Mouse (Mus musculus): Measurements from ENCODE around the gene Gm21760. TPM values are rescaled to one million over a fixed set of nuclear protein-coding genes. Genes with fewer than 3 reads are reported as not detected.
"Not testable (repeated sequence)": the region's sequence is repeated elsewhere in the genome, so short reads cannot be mapped to it uniquely, and the experiment has no call there.

Gene Gm21760
- not detected in 2 replicates for polyA plus RNA-seq (2016; fragmentation: Nextera tagmentation; extraction: Ambion mirVana)

DNA sequence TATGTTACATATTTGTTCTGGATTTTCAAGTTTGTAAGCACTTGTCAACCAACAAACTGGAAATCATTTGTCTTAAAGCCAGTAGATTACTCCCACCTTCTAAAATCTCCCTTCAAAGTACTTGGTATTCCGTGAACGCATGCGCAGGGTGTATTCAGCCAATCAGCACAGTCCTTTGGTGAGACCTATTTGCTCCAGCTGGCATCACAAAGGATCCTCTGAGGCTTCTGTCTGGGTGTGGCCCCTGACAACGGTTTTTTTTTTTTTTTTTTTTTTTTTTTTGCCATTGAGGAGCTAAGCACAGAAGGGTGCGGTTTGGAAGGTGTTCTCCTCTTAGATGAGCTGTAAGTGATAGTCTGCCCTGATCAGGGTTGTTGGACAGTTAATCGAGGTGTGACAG lies at the start of gene Gm21760:
Gene Gm21760 (plus strand): TSS at position 301 of the 400 bp plus-strand sequence.
- H3K9ac ChIP-seq (replicated peaks); H3K27me3 ChIP-seq; H3K4me2 ChIP-seq (replicated peaks); H3K27ac ChIP-seq (replicated peaks); H3K9me3 ChIP-seq; H3K4me3 ChIP-seq; H3K36me3 ChIP-seq; H3K4me1 ChIP-seq; ATAC-seq (ENCODE audit: low FRiP score, low read depth): not testable (repeated sequence)
- WGBS = no CpG with 5 or more reads among the region's 6 CpGs
